Mouse (Mus musculus): ENCODE results near the gene Med19.
"Not testable (repeated sequence)": the region's sequence is repeated elsewhere in the genome, so short reads cannot be mapped to it uniquely, and the experiment has no call there.

DNA sequence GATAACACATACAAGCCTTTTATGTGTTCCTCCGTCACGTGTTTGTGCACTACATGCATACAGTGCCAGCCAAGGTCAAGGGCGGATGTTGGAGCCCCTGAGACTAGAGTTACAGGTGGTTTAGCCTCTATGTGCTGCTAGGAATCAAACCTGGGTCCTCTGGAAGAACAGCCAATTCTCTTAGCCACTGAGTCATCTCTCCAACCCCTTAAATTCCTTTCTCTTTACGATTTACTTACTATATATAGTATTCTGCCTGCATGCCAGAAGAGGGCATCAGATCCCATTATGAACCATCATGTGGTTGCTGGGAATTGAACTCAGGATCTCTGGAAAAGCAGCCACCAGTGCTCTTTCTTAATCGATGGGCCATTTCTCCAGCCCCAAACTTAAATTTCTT is 6.7 kb upstream of the Med19 start:
- not testable (repeated sequence) for TF ChIP-seq REST (IDR thresholded peaks at IDR 0.05; ENCODE audit: insufficient read depth, insufficient read length); POLR2A (IDR thresholded peaks at IDR 0.05; ENCODE audit: insufficient read length, low read depth); SRF (IDR thresholded peaks at IDR 0.05; ENCODE audit: control insufficient read depth, insufficient read length, low read depth); CEBPB (IDR thresholded peaks at IDR 0.05; ENCODE audit: insufficient read depth, poor library complexity, severe bottlenecking)

Data from myocyte (in vitro differentiated cells).